9 mouse cellular contexts compared by ENCODE assay signal in the genomic region with DNA sequence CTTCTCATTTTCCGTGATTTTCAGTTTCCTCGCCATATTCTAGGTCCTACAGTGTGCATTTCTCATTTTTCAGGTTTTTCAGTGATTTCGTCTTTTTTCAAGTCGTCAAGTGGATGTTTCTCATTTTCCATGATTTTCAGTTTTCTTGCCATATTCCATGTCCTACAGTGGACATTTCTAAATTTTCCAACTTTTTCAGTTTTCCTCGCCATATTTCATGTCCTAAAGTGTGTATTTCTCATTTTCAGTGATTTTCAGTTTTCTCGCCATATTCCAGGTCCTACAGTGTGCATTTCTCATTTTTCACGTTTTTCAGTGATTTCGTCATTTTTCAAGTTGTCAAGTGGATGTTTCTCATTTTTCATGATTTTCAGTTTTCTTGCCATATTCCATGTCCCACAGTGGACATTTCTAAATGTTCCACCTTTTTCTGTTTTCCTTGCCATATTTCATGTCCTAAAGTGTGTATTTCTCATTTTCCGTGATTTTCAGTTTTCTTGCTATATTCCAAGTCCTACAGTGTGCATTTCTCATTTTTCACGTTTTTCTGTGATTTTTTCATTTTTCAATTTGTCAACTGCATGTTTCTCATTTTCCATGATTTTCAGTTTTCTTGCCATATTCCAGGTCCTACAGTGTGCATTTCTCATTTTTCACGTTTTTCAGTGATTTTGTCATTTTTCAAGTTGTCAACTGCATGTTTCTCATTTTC. TPM values are rescaled to one million over a fixed set of nuclear protein-coding genes. Genes with fewer than 3 reads are reported as not detected.
DNase-seq lines count a peak whose midpoint lies in the region; ATAC-seq lines count a peak whose summit lies in the region.
"Not testable (repeated sequence)": the region's sequence is repeated elsewhere in the genome, so short reads cannot be mapped to it uniquely, and the experiment has no call there.
"Had no signal": no experiment of that assay in that cellular context is flagged by ENCODE, and none has a peak within 500 bp of the region (broad histone marks: within the 10 kb centered on the region; RNA-seq: fewer than 3 reads in every experiment).

No protein-coding gene starts in this region.

- not testable (repeated sequence) for H3K27ac ChIP-seq in hindbrain, embryonic 15.5 days (replicated peaks); lung, embryonic 16.5 days (ENCODE audit: low read length)

- H3K36me3 ChIP-seq in hindbrain, embryonic 15.5 days; lung, embryonic 16.5 days (ENCODE audit: control insufficient read depth, insufficient read depth, low read length): not testable (repeated sequence)

- not testable (repeated sequence) for H3K9ac ChIP-seq in hindbrain, embryonic 15.5 days; lung, embryonic 16.5 days (ENCODE audit: low read length)

- ATAC-seq in common myeloid progenitor, adult 5-6 weeks (replicated peaks; ENCODE audit: low read depth, poor library complexity, severe bottlenecking): peak; percentile 36
- ATAC-seq in hindbrain, embryonic 15.5 days (ENCODE audit: low FRiP score, low read depth): peak; percentile 91
- peak; percentile 84 for ATAC-seq in lung, embryonic 16.5 days (ENCODE audit: low read depth)

- H3K4me3 ChIP-seq in hindbrain, embryonic 15.5 days; lung, embryonic 16.5 days (ENCODE audit: low read length): not testable (repeated sequence)

- 70% methylated on average over 9 of the region's 11 CpGs for WGBS in hindbrain, embryonic 15.5 days
- 53% methylated on average over 8 of the region's 11 CpGs for WGBS in lung, embryonic 16.5 days

- not testable (repeated sequence) for H3K9me3 ChIP-seq in hindbrain, embryonic 15.5 days; lung, embryonic 16.5 days (ENCODE audit: control insufficient read depth, low read length)

- H3K27me3 ChIP-seq in hindbrain, embryonic 15.5 days; lung, embryonic 16.5 days (ENCODE audit: control insufficient read depth, insufficient read depth, low read depth, low read length): not testable (repeated sequence)

- H3K4me2 ChIP-seq in hindbrain, embryonic 15.5 days; lung, embryonic 16.5 days (ENCODE audit: low read depth, low read length): not testable (repeated sequence)

- DNase-seq in T-cell, adult 2 months (ENCODE audit: low spot score): peak; percentile 96
- DNase-seq in gastrocnemius, adult 8-10 months (ENCODE audit: low spot score in 2 of 2): peak; percentile 100
- peak; percentile 94 to 100 for DNase-seq in layer of hippocampus, postnatal 14 days (ENCODE audit: low spot score in 2 of 2)
- peak; percentile 100 for DNase-seq in ovary, postnatal 14 days (ENCODE audit: low spot score)
- DNase-seq in thymus, postnatal 36 days: peak; percentile 15 to 52

- H3K4me1 ChIP-seq in hindbrain, embryonic 15.5 days (replicated peaks); lung, embryonic 16.5 days (replicated peaks; ENCODE audit: control insufficient read depth, insufficient read depth, low read length): not testable (repeated sequence)

RNA-seq across cellular contexts. Expression of a gene that starts 1.0 kb away (rescaled TPM):
- total RNA-seq in common myeloid progenitor, adult 5-6 weeks (2017): 0.69 TPM in 1 of 2 replicates, not detected in the other
- not detected for total RNA-seq in gastrocnemius, adult 8-10 months (2022)
- 0.25 TPM in 1 of 2 replicates, not detected in the other for polyA plus RNA-seq in hindbrain, embryonic 15.5 days (2015; fragmentation: Nextera tagmentation; extraction: Ambion mirVana)
- not detected for total RNA-seq in layer of hippocampus, postnatal 14 days (2021)
- not detected in 2 replicates for polyA plus RNA-seq in lung, embryonic 16.5 days (2015; fragmentation: Nextera tagmentation; extraction: Ambion mirVana)
- polyA plus RNA-seq: macrophage had no signal

RNA-seq across cellular contexts. Expression of a gene that starts 1.4 kb away (rescaled TPM):
- 0.58 TPM in 1 of 2 replicates, not detected in the other for total RNA-seq in common myeloid progenitor, adult 5-6 weeks (2017)
- not detected for total RNA-seq in gastrocnemius, adult 8-10 months (2022)
- polyA plus RNA-seq in hindbrain, embryonic 15.5 days (2015; fragmentation: Nextera tagmentation; extraction: Ambion mirVana): not detected in 2 replicates
- total RNA-seq in layer of hippocampus, postnatal 14 days (2021): not detected
- polyA plus RNA-seq in lung, embryonic 16.5 days (2015; fragmentation: Nextera tagmentation; extraction: Ambion mirVana): not detected in 2 replicates
- polyA plus RNA-seq: macrophage had no signal

RNA-seq across cellular contexts. Expression of a gene that starts 10.8 kb away (rescaled TPM):
- not detected in 2 replicates for total RNA-seq in common myeloid progenitor, adult 5-6 weeks (2017)
- not detected for total RNA-seq in gastrocnemius, adult 8-10 months (2022)
- polyA plus RNA-seq in hindbrain, embryonic 15.5 days (2015; fragmentation: Nextera tagmentation; extraction: Ambion mirVana): not detected in 2 replicates
- total RNA-seq in layer of hippocampus, postnatal 14 days (2021): under 1 TPM in 1 of 2 experiments, not detected in 1; 0.78 TPM
- polyA plus RNA-seq in lung, embryonic 16.5 days (2015; fragmentation: Nextera tagmentation; extraction: Ambion mirVana): not detected in 2 replicates
- polyA plus RNA-seq: macrophage had no signal

RNA-seq across cellular contexts. Expression of a gene that starts 13.3 kb away (rescaled TPM):
- total RNA-seq in common myeloid progenitor, adult 5-6 weeks (2017): not detected in 2 replicates
- total RNA-seq in gastrocnemius, adult 8-10 months (2022): not detected
- not detected in 2 replicates for polyA plus RNA-seq in hindbrain, embryonic 15.5 days (2015; fragmentation: Nextera tagmentation; extraction: Ambion mirVana)
- total RNA-seq in layer of hippocampus, postnatal 14 days (2021): not detected
- not detected in 2 replicates for polyA plus RNA-seq in lung, embryonic 16.5 days (2015; fragmentation: Nextera tagmentation; extraction: Ambion mirVana)
- polyA plus RNA-seq: macrophage had no signal

RNA-seq across cellular contexts. Expression of a gene that starts 15.1 kb away (rescaled TPM):
- total RNA-seq in common myeloid progenitor, adult 5-6 weeks (2017): not detected in 2 replicates
- total RNA-seq in gastrocnemius, adult 8-10 months (2022): under 1 TPM in 2 of 4 experiments, not detected in 2; 0.51 to 0.61 TPM
- polyA plus RNA-seq in hindbrain, embryonic 15.5 days (2015; fragmentation: Nextera tagmentation; extraction: Ambion mirVana): 0.31 TPM in 1 of 2 replicates, not detected in the other
- total RNA-seq in layer of hippocampus, postnatal 14 days (2021): 1 to 10 TPM; 1.2 to 1.8 TPM
- polyA plus RNA-seq in lung, embryonic 16.5 days (2015; fragmentation: Nextera tagmentation; extraction: Ambion mirVana): not detected in 2 replicates
- polyA plus RNA-seq: macrophage had no signal

Comparison
In these comparisons a context has a peak if more than half of its experiments do, and no peak if none do; other contexts are left out.
1. DNase-seq: peak in every context shown above with its lines; median percentile 100 in gastrocnemius, adult 8-10 months; 100 in ovary, postnatal 14 days; 97 in layer of hippocampus, postnatal 14 days; 96 in T-cell, adult 2 months; 34 in thymus, postnatal 36 days.
2. ATAC-seq: peak in every context shown above with its lines; median percentile 91 in hindbrain, embryonic 15.5 days; 84 in lung, embryonic 16.5 days; 36 in common myeloid progenitor, adult 5-6 weeks.